Mouse (Mus musculus): Measurements from ENCODE around the gene Oscp1. TPM values are rescaled to one million over a fixed set of nuclear protein-coding genes. Genes with fewer than 3 reads are reported as not detected.

Gene Oscp1
- total RNA-seq, 4 experiments from 2014 or later = 45.2 to 63.6 (median 50.8) TPM

Other genes starting within 250 kb of the Oscp1 start
- gene Csf3r, start 34.0 kb upstream of the Oscp1 start, total RNA-seq (2022) = 10 to 100 TPM in 2 of 4 experiments, 1 to 10 TPM in 2; 6.2 to 42.2 (median 23.2) TPM
- 10 to 100 TPM; 42.2 to 55.3 (median 46.5) TPM for gene Mrps15, start 11.6 kb upstream of the Oscp1 start, total RNA-seq (2022)
- 10 to 100 TPM; 14.3 to 17.5 (median 16.1) TPM for gene Lsm10, start 38.1 kb downstream of the Oscp1 start, total RNA-seq (2022)
- gene Stk40, start 45.4 kb downstream of the Oscp1 start, total RNA-seq (2022) = 10 to 100 TPM; 25.4 to 36.5 (median 31.1) TPM
- gene Eva1b, start 89.2 kb downstream of the Oscp1 start, total RNA-seq (2022) = 1 to 10 TPM; 2.5 to 4.8 (median 3.3) TPM
- gene Sh3d21, start 104.9 kb downstream of the Oscp1 start, total RNA-seq (2022) = 1 to 10 TPM in 3 of 4 experiments, under 1 TPM in 1; 0.68 to 1.3 (median 1.1) TPM
- 100 to 1,000 TPM; 151 to 172 (median 170) TPM for gene Thrap3, start 144.2 kb downstream of the Oscp1 start, total RNA-seq (2022)
- gene Map7d1, start 197.8 kb downstream of the Oscp1 start, total RNA-seq (2022) = 100 to 1,000 TPM; 240 to 257 (median 248) TPM
- 10 to 100 TPM; 79.9 to 89.9 (median 85.1) TPM for gene Trappc3, start 203.8 kb downstream of the Oscp1 start, total RNA-seq (2022)
- gene Col8a2, start 228.2 kb downstream of the Oscp1 start, total RNA-seq (2022) = 1 to 10 TPM; 1.7 to 2.3 (median 2.0) TPM

All from layer of hippocampus, adult 8-10 months (tissue).